Comparison of ENCODE assay signal across 10 mouse cellular contexts in the genomic region with DNA sequence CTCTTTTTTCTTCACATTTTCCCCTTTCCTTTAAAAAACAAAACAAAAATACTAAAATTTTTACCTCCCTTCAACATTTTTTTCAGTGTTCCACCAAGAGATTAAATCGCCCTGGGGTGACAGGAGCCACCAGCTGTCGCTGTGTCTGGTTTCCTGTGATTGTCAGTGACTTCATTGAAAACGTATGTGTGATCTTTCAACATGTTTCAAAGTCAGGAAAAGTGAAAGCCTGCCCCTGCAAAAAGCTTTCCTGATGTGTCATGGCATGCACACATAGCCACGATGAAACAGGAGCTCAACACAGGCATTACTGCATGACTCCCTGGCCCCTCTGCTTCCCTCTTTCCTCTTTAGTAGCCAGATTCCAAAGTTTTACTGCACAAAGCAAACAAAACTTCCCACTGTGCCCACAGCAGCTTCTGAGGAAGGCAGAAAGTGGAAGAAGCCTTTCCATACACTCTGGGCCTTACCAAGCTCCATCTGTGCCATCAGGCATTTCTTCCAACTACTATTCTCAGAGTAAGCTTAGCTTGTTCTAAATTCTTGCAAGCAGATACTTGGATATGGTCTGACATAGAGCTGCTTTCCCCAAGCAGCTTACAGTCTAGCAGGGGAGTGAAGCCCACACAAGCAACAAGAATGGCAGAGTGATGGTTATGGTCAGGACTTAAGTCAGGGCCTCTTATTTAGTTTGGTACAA.
DNase-seq lines count a peak whose midpoint lies in the region; ATAC-seq and TF ChIP-seq lines count a peak whose summit lies in the region.
"Had no signal": no experiment of that assay in that cellular context is flagged by ENCODE, and none has a peak within 500 bp of the region (broad histone marks: within the 10 kb centered on the region; RNA-seq: fewer than 3 reads in every experiment).

No protein-coding gene starts in this region.

- peaks cover 10% of the 10 kb centered on the region; the same call in 1 of the 2 replicates for H3K4me1 ChIP-seq in forebrain, embryonic 14.5 days (ENCODE audit: control insufficient read depth, insufficient read depth, low read length)
- H3K4me1 ChIP-seq in forebrain, embryonic 11.5 days (replicated peaks; ENCODE audit: control insufficient read depth, insufficient read depth, low read length), result peaks cover 2% of the 10 kb centered on the region; the same call in 1 of the 2 replicates
- no peaks in the 10 kb centered on the region for H3K4me1 ChIP-seq in lung, postnatal 0 days (ENCODE audit: insufficient read depth, low read depth, low read length)
- H3K4me1 ChIP-seq in heart, embryonic 12.5 days (replicated peaks), result peaks cover 13% of the 10 kb centered on the region
- peaks cover 7% of the 10 kb centered on the region for H3K4me1 ChIP-seq in neural tube, embryonic 11.5 days (ENCODE audit: control insufficient read depth, insufficient read depth, low read length)
- H3K4me1 ChIP-seq: intestine, embryonic 15.5 days had no signal

- no peak overlapping the region for H3K4me3 ChIP-seq in forebrain, embryonic 14.5 days (ENCODE audit: low read depth, low read length)
- no peak overlapping the region for H3K4me3 ChIP-seq in forebrain, embryonic 11.5 days (ENCODE audit: low read depth, low read length)
- no peak overlapping the region for H3K4me3 ChIP-seq in lung, postnatal 0 days (ENCODE audit: low read depth, low read length)
- H3K4me3 ChIP-seq in heart, embryonic 12.5 days, result no peak overlapping the region
- H3K4me3 ChIP-seq in neural tube, embryonic 11.5 days (ENCODE audit: low read depth, low read length), result no peak overlapping the region
- H3K4me3 ChIP-seq: gastrocnemius, adult 2 months; intestine, embryonic 15.5 days had no signal

- no peak overlapping the region for H3K4me2 ChIP-seq in forebrain, embryonic 14.5 days (ENCODE audit: low read length)
- H3K4me2 ChIP-seq in forebrain, embryonic 11.5 days (ENCODE audit: low read depth, low read length, severe bottlenecking), result no peak overlapping the region
- H3K4me2 ChIP-seq in lung, postnatal 0 days (replicated peaks; ENCODE audit: low read depth, low read length), result no peak overlapping the region
- no peak overlapping the region for H3K4me2 ChIP-seq in heart, embryonic 12.5 days
- H3K4me2 ChIP-seq in neural tube, embryonic 11.5 days (ENCODE audit: low read depth), result no peak overlapping the region
- H3K4me2 ChIP-seq: intestine, embryonic 15.5 days had no signal

- no peak overlapping the region for H3K9ac ChIP-seq in forebrain, embryonic 14.5 days (ENCODE audit: low read length)
- H3K9ac ChIP-seq in forebrain, embryonic 11.5 days (ENCODE audit: low read length), result no peak overlapping the region
- H3K9ac ChIP-seq in lung, postnatal 0 days (replicated peaks; ENCODE audit: low read depth), result no peak overlapping the region
- H3K9ac ChIP-seq in heart, embryonic 12.5 days, result no peak overlapping the region
- H3K9ac ChIP-seq in neural tube, embryonic 11.5 days (ENCODE audit: low read length), result no peak overlapping the region
- H3K9ac ChIP-seq: intestine, embryonic 15.5 days had no signal

- ATAC-seq in forebrain, embryonic 14.5 days, result no peak
- no peak for ATAC-seq in forebrain, embryonic 11.5 days (replicated peaks; ENCODE audit: low FRiP score)
- no peak for ATAC-seq in lung, postnatal 0 days
- no peak for ATAC-seq in heart, embryonic 12.5 days (ENCODE audit: insufficient number of reproducible peaks, low FRiP score)
- no peak for ATAC-seq in neural tube, embryonic 11.5 days (ENCODE audit: insufficient read depth, low FRiP score, low TSS enrichment)
- ATAC-seq: intestine, embryonic 15.5 days had no signal

- no peaks in the 10 kb centered on the region for H3K9me3 ChIP-seq in forebrain, embryonic 14.5 days (replicated peaks; ENCODE audit: control insufficient read depth, low read length)
- H3K9me3 ChIP-seq in forebrain, embryonic 11.5 days (ENCODE audit: control insufficient read depth, low read length), result no peaks in the 10 kb centered on the region
- no peaks in the 10 kb centered on the region for H3K9me3 ChIP-seq in lung, postnatal 0 days (ENCODE audit: low read length)
- no peaks in the 10 kb centered on the region for H3K9me3 ChIP-seq in heart, embryonic 12.5 days (replicated peaks)
- no peaks in the 10 kb centered on the region for H3K9me3 ChIP-seq in neural tube, embryonic 11.5 days (ENCODE audit: control insufficient read depth, low read length)
- H3K9me3 ChIP-seq: intestine, embryonic 15.5 days had no signal

- WGBS in forebrain, embryonic 14.5 days, result 40% methylated on average over 4 of the region's 4 CpGs
- WGBS in forebrain, embryonic 11.5 days, result 41% methylated on average over 4 of the region's 4 CpGs
- 34% methylated on average over 4 of the region's 4 CpGs for WGBS in lung, postnatal 0 days
- WGBS in heart, embryonic 12.5 days, result 31% methylated on average over 4 of the region's 4 CpGs
- WGBS in neural tube, embryonic 11.5 days, result 37% methylated on average over 4 of the region's 4 CpGs

- H3K36me3 ChIP-seq in forebrain, embryonic 14.5 days (ENCODE audit: control insufficient read depth, insufficient read depth, low read length), result no peaks in the 10 kb centered on the region
- no peaks in the 10 kb centered on the region for H3K36me3 ChIP-seq in forebrain, embryonic 11.5 days (ENCODE audit: control insufficient read depth, insufficient read depth, low read length)
- no peaks in the 10 kb centered on the region for H3K36me3 ChIP-seq in lung, postnatal 0 days (ENCODE audit: insufficient read depth, low read length)
- no peaks in the 10 kb centered on the region for H3K36me3 ChIP-seq in heart, embryonic 12.5 days
- no peaks in the 10 kb centered on the region for H3K36me3 ChIP-seq in neural tube, embryonic 11.5 days (ENCODE audit: control insufficient read depth, insufficient read depth, low read length)
- H3K36me3 ChIP-seq: intestine, embryonic 15.5 days had no signal

- no peaks in the 10 kb centered on the region for H3K27me3 ChIP-seq in forebrain, embryonic 14.5 days (replicated peaks; ENCODE audit: control insufficient read depth, insufficient read depth, low read length)
- no peaks in the 10 kb centered on the region for H3K27me3 ChIP-seq in forebrain, embryonic 11.5 days (ENCODE audit: control insufficient read depth, insufficient read depth, low read length)
- no peaks in the 10 kb centered on the region for H3K27me3 ChIP-seq in lung, postnatal 0 days (replicated peaks; ENCODE audit: insufficient read depth, low read length)
- no peaks in the 10 kb centered on the region for H3K27me3 ChIP-seq in heart, embryonic 12.5 days (replicated peaks)
- H3K27me3 ChIP-seq in neural tube, embryonic 11.5 days (ENCODE audit: control insufficient read depth, insufficient read depth, low read length), result no peaks in the 10 kb centered on the region
- H3K27me3 ChIP-seq: intestine, embryonic 15.5 days had no signal

- no peak for TF ChIP-seq EP300 in lung, postnatal 0 days (IDR thresholded peaks at IDR 0.05)

- DNase-seq in forebrain, embryonic 14.5 days (ENCODE audit: low spot score), result peak; percentile 15
- DNase-seq in forebrain, embryonic 11.5 days (ENCODE audit: low spot score), result no peak
- peak; percentile 21 for DNase-seq in lung, postnatal 0 days (ENCODE audit: low spot score)
- DNase-seq in lung, postnatal 14 days, result no peak
- DNase-seq in neural tube, embryonic 11.5 days (ENCODE audit: low spot score), result no peak
- no peak for DNase-seq in left cerebral cortex, adult 18-20 months (ENCODE audit: low spot score in 2 of 2)
- DNase-seq in right cerebral cortex, postnatal 36 days (ENCODE audit: low spot score in 2 of 2), result no peak
- DNase-seq: gastrocnemius, adult 2 months had no signal

- no peak for TF ChIP-seq CTCF in lung, postnatal 0 days (IDR thresholded peaks at IDR 0.05)

- H3K27ac ChIP-seq in forebrain, embryonic 14.5 days (ENCODE audit: low read depth, low read length), result no peak overlapping the region
- H3K27ac ChIP-seq in forebrain, embryonic 11.5 days (ENCODE audit: low read depth, low read length), result no peak overlapping the region
- H3K27ac ChIP-seq in lung, postnatal 0 days (ENCODE audit: low read length), result no peak overlapping the region
- H3K27ac ChIP-seq in heart, embryonic 12.5 days (ENCODE audit: poor library complexity, severe bottlenecking), result peak overlapping the region; percentile 46
- 0 out of 2 replicates have a peak overlapping the region, but pooled peaks have one; percentile 20 for H3K27ac ChIP-seq in neural tube, embryonic 11.5 days (ENCODE audit: low read depth, low read length)
- H3K27ac ChIP-seq: gastrocnemius, adult 2 months; intestine, embryonic 15.5 days had no signal

Comparison
In these comparisons a context has a peak if more than half of its experiments do, and no peak if none do; other contexts are left out.
1. DNase-seq: peak in forebrain, embryonic 14.5 days (single experiment) and lung, postnatal 0 days (single experiment); none in forebrain, embryonic 11.5 days (single experiment), lung, postnatal 14 days (single experiment), neural tube, embryonic 11.5 days (single experiment), left cerebral cortex, adult 18-20 months (0 of 2) and right cerebral cortex, postnatal 36 days (0 of 2).
2. H3K27ac ChIP-seq: peak in heart, embryonic 12.5 days (single experiment) and neural tube, embryonic 11.5 days (single experiment); none in forebrain, embryonic 14.5 days (single experiment), forebrain, embryonic 11.5 days (single experiment) and lung, postnatal 0 days (single experiment).